Mouse (Mus musculus) heart, embryonic 12.5 days (tissue): ENCODE results near the gene Olfr435. TPM values are rescaled to one million over a fixed set of nuclear protein-coding genes. Genes with fewer than 3 reads are reported as not detected.
"Not testable (repeated sequence)": the region's sequence is repeated elsewhere in the genome, so short reads cannot be mapped to it uniquely, and the experiment has no call there.

Experiments used
- ATAC-seq: fragments of 200-750 bp; cut with Nextera tagmentation; 2 replicates; pipeline ENCODE4 v1.8.0; 2017; ENCODE audit warnings: moderate TSS enrichment, moderate library complexity; ENCODE audit not compliant: insufficient number of reproducible peaks, low FRiP score
- H3K27ac ChIP-seq: fragments of 300-500 bp; sonication (generic); 2 replicates; pipeline ENCODE4 v1.5.1; 2016; ENCODE audit warnings: mild to moderate bottlenecking, moderate library complexity; ENCODE audit not compliant: poor library complexity, severe bottlenecking
- H3K27me3 ChIP-seq: fragments of 300-500 bp; sonication (generic); replicated peaks from 2 replicates; pipeline ENCODE4 v1.6.1; 2016; ENCODE audit warnings: mild to moderate bottlenecking, moderate library complexity
- H3K36me3 ChIP-seq: fragments of 300-500 bp; sonication (generic); 2 replicates; pipeline ENCODE4 v1.6.1; 2016; ENCODE audit warnings: mild to moderate bottlenecking, moderate library complexity
- H3K4me1 ChIP-seq: fragments of 300-500 bp; sonication (generic); replicated peaks from 2 replicates; pipeline ENCODE4 v1.6.1; 2016; ENCODE audit warnings: mild to moderate bottlenecking
- H3K4me2 ChIP-seq: fragments of 300-500 bp; sonication (generic); 2 replicates; pipeline ENCODE4 v1.6.1; 2016; ENCODE audit warnings: mild to moderate bottlenecking, moderate library complexity
- H3K4me3 ChIP-seq: fragments of 300-500 bp; sonication (generic); 2 replicates; pipeline ENCODE4 v1.5.1; 2016; ENCODE audit warnings: mild to moderate bottlenecking
- H3K9ac ChIP-seq: fragments of 300-500 bp; sonication (generic); 2 replicates; pipeline ENCODE4 v1.6.1; 2016; ENCODE audit warnings: mild to moderate bottlenecking, moderate library complexity
- H3K9me3 ChIP-seq: fragments of 300-500 bp; sonication (generic); replicated peaks from 2 replicates; pipeline ENCODE4 v1.6.1; 2016; ENCODE audit warnings: mild to moderate bottlenecking, moderate library complexity
- WGBS: fragments of 180-500 bp; shearing (Covaris S2); methylation state at CpG from one replicate; pipeline ENCODE4 v1.1.7; 2016; 5-methylcytosine and 5-hydroxymethylcytosine counted together
- polyA plus RNA-seq: library from polyadenylated mRNA; unstranded; fragments of >200 nt; fragmentation: Nextera tagmentation; extraction: Ambion mirVana; gene quantifications from 2 replicates; pipeline ENCODE4 v1.2.1, GENCODE M21; 2016

Gene Olfr435
- not detected in 2 replicates for polyA plus RNA-seq

DNA sequence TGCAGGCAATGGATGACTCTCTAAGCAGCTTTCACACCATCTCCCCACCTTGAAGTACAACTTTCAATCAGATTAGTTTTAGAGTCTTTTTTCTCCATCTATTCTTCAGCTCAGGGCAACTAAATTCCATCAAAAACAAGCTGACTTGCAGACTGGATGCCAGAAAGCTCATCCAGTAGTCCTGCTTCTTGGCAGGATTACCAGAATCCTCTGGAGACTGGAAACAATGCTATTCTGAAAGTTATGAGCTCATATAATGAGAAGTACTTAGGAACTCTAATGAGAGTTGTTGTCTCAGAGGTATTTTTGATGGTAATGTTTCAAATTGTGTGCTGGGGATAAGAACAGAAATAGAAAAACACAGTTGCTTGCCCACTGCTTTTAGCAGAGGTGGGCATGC is at the start of gene Olfr435:
Olfr435 (plus strand) TSS at position 366 of the 400 bp plus-strand sequence.
- Histone ChIP-seq H3K36me3 (no peaks in the 10 kb centered on the region), H3K27me3 (no peaks in the 10 kb centered on the region), H3K4me3 (no peak within 1 kb of the TSS), H3K4me1 (no peaks in the 10 kb centered on the region), H3K9ac (no peak within 1 kb of the TSS), H3K4me2 (no peak within 1 kb of the TSS), H3K9me3 (no peaks in the 10 kb centered on the region), H3K27ac (no peak within 1 kb of the TSS)
- no peak for ATAC-seq

- Histone ChIP-seq H3K36me3 (no peaks in the 10 kb centered on the region), H3K27ac (no peak overlapping the region), H3K27me3 (no peaks in the 10 kb centered on the region), H3K9ac (no peak overlapping the region), H3K4me3 (no peak overlapping the region), H3K4me1 (no peaks in the 10 kb centered on the region), H3K4me2 (no peak overlapping the region), H3K9me3 (no peaks in the 10 kb centered on the region)
- WGBS = 66% methylated on average over 1 of the region's 1 CpGs
- no peak for ATAC-seq
These were observed 37.4 kb upstream of the Olfr435 start for GRCm38 (mm10) chr6:43159502-43159901.

GRCm38 (mm10) chr6:43162982-43163381 is 34.0 kb upstream of the Olfr435 start, which contains the start of gene Olfr437:
TSS of gene Olfr437 (plus strand) at chr6:43163282.
- Histone ChIP-seq H3K27ac (no peak within 1 kb of the TSS), H3K9me3 (no peaks in the 10 kb centered on the region), H3K9ac (no peak within 1 kb of the TSS), H3K27me3 (no peaks in the 10 kb centered on the region), H3K4me2 (no peak within 1 kb of the TSS), H3K4me3 (no peak within 1 kb of the TSS), H3K4me1 (no peaks in the 10 kb centered on the region), H3K36me3 (no peaks in the 10 kb centered on the region)
- WGBS = 61% methylated on average over 3 of the region's 3 CpGs
- no peak for ATAC-seq

DNA sequence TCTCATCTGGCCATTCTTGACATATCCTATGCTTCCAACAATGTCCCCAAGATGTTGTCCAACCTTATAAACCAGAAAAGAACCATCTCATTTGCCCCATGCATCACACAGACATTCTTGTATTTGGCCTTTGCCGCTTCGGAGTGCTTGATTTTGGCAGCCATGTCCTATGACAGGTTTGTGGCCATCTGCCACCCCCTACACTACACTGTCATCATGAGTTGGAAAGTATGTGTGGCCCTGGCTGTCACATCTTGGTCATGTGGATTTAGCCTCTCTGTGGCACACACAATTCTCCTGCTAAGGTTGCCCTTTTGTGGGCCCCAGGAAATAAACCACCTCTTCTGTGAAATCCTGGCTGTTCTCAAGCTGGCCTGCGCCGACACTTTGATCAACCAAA is 29.7 kb upstream of the Olfr435 start:
- Histone ChIP-seq H3K27me3 (no peaks in the 10 kb centered on the region), H3K27ac (no peak overlapping the region), H3K4me3 (no peak overlapping the region), H3K9ac (no peak overlapping the region), H3K9me3 (no peaks in the 10 kb centered on the region), H3K4me2 (no peak overlapping the region), H3K36me3 (no peaks in the 10 kb centered on the region), H3K4me1 (no peaks in the 10 kb centered on the region)
- ATAC-seq = no peak
- 83% methylated on average over 4 of the region's 4 CpGs for WGBS

DNA sequence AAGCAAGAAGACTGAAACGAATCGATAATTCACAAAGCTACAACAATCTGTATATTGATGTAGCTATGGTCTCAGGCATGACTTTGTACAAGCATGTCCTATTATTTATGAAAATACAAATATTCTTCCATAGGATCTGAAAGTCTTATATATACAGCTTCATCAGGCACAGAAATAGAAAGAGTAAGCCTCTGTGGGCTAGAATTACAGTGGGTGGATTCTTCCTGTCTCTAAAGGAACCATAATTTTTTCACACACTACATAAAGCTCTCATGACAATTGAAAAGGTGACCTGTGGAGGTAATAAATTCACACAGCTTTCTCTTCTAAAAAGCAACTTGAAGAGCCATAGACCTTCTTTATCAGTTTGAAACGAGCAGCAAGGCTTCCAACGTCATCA is 25.1 kb upstream of the Olfr435 start, which contains the start of gene Olfr13:
Olfr13 (plus strand) TSS at position 301 of the 400 bp plus-strand sequence.
- Histone ChIP-seq H3K9me3 (no peaks in the 10 kb centered on the region), H3K4me2 (no peak within 1 kb of the TSS), H3K4me1 (no peaks in the 10 kb centered on the region), H3K36me3 (no peaks in the 10 kb centered on the region), H3K4me3 (no peak within 1 kb of the TSS), H3K27ac (no peak within 1 kb of the TSS), H3K9ac (no peak within 1 kb of the TSS), H3K27me3 (no peaks in the 10 kb centered on the region)
- WGBS = 70% methylated on average over 4 of the region's 4 CpGs
- ATAC-seq = no peak

DNA sequence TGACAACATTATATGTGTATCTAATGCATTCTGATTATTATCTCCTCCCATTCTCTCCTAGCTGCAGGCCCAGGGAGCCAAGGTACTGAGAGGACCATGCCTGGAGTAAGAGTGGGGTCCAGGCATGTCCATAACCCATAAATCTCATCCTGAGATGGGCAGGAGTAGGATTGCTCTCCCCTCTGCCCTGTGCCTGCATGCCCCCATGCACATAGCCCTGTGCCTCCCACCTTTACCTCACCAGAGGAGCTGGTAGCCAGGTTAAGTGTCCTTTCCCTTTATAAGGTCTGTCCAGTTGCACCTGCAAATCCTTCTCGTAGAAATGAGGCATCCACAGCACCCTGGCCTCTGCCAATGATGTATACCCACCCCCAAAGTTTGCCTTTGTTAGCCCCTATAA is 18.8 kb upstream of the Olfr435 start:
- 62% methylated on average over 1 of the region's 1 CpGs for WGBS
- Histone ChIP-seq H3K4me2 (no peak overlapping the region), H3K27me3 (no peaks in the 10 kb centered on the region), H3K4me3 (no peak overlapping the region), H3K9ac (no peak overlapping the region), H3K27ac (no peak overlapping the region), H3K4me1 (no peaks in the 10 kb centered on the region), H3K9me3 (no peaks in the 10 kb centered on the region), H3K36me3 (no peaks in the 10 kb centered on the region)
- ATAC-seq = no peak

DNA sequence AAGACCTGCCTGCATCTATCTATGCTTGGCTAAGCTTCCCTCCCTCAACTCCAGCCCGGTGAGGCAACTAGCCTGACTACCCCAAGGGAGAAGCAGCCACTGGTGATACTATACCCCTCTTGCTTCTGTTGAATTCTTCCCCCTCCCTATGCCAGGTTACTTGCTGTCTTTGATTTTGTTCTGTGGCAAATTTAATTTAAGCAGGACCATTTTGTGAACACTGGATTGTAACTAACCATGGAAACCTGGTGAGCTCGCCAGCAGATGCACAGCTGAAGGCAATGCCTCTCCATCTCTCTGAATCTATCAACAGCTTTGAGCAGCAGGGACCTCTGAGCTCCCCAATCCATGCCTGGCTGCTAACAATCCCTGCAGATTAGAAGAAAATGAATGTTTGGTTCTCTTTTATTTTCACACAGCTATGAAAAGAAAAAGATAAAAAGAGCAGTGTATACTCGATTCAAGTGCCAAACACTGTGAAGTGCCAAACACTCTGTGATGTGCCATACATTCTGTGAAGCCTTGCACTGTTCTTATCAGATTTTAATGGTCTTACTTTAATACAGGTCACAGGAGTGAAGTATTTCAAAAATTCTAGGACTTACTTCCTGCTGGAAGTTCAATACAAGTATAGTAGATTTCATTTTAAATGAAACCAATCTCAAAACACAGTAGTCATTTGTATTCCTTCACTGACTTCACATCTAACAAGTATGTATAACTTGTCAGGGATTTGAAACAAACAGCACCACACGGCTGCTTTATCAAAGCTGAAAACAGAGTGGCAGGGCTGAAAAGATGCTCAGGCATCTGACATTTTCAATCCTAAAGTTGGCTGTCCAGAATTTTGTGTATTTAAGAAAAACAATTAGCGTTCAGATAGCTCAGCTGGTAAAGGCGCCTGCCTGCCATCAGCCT is 18.1 kb upstream of the Olfr435 start:
- H3K36me3 ChIP-seq = no peaks in the 10 kb centered on the region
- WGBS = 61% methylated on average over 6 of the region's 6 CpGs
- H3K4me1 ChIP-seq = no peaks in the 10 kb centered on the region
- no peak overlapping the region for H3K4me3 ChIP-seq
- no peak for ATAC-seq
- no peaks in the 10 kb centered on the region for H3K27me3 ChIP-seq
- H3K9ac ChIP-seq = no peak overlapping the region
- H3K27ac ChIP-seq = no peak overlapping the region
- no peak overlapping the region for H3K4me2 ChIP-seq
- no peaks in the 10 kb centered on the region for H3K9me3 ChIP-seq

DNA sequence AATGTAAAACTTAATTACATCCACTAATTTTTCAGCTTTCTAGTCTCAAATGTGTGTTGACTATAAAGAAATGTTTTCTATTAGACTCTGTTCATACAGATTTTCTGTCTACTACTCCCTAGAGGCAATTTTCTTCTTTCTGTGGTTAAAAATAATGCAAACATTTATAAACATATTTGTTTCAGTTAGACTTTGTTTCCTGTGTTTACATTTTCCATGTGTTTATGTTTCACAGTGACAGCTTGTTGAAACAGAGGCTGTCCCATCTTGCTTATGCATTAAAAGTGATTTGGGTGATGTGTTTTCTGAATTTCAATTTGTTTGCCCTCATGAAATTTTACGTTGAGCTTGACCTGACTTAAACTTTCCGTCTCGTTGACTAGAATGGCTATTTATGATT is 6.0 kb upstream of the Olfr435 start:
- no peak for ATAC-seq
- 81% methylated on average over 3 of the region's 3 CpGs for WGBS

GRCm38 (mm10) chr6:43198094-43198493 is 1.1 kb downstream of the Olfr435 start:
- no peak overlapping the region for H3K4me3 ChIP-seq
- no peak overlapping the region for H3K27ac ChIP-seq
- no peaks in the 10 kb centered on the region for H3K4me1 ChIP-seq
- H3K27me3 ChIP-seq = no peaks in the 10 kb centered on the region
- H3K9ac ChIP-seq = no peak overlapping the region
- H3K4me2 ChIP-seq = no peak overlapping the region
- H3K36me3 ChIP-seq = no peaks in the 10 kb centered on the region
- H3K9me3 ChIP-seq = no peaks in the 10 kb centered on the region
- 55% methylated on average over 3 of the region's 3 CpGs for WGBS
- no peak for ATAC-seq

More for the DNA sequence above, 6.0 kb upstream of the Olfr435 start:
- Histone ChIP-seq H3K27ac (no peak overlapping the region), H3K9me3 (no peaks in the 10 kb centered on the region), H3K4me3 (no peak overlapping the region), H3K27me3 (no peaks in the 10 kb centered on the region), H3K9ac (no peak overlapping the region), H3K4me1 (no peaks in the 10 kb centered on the region), H3K36me3 (no peaks in the 10 kb centered on the region), H3K4me2 (no peak overlapping the region)

DNA sequence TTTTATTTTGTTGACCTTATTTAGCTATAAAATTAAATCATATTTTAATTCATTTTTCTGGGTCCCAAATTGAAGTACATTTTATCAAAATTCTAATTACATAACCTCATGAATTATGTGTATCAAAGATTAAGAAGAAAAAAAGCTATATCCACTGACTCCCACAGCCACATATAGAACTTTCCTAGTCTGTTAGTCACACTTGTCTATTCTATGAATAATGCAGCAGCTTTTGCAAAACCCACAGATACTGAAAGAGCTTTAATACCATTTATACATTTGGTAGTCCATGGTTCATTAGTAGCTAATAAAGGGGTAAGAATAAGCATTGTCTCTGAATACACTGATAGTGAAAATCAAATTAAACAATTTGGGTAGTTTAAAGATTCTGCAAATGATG is 5.8 kb downstream of the Olfr435 start:
- Histone ChIP-seq H3K4me3 (no peak overlapping the region), H3K4me2 (no peak overlapping the region), H3K27me3 (no peaks in the 10 kb centered on the region), H3K4me1 (no peaks in the 10 kb centered on the region), H3K9ac (no peak overlapping the region), H3K36me3 (no peaks in the 10 kb centered on the region), H3K27ac (no peak overlapping the region), H3K9me3 (no peaks in the 10 kb centered on the region)
- no peak for ATAC-seq

GRCm38 (mm10) chr6:43205355-43205754 is 8.4 kb downstream of the Olfr435 start:
- Histone ChIP-seq H3K4me1 (no peaks in the 10 kb centered on the region), H3K4me3 (no peak overlapping the region), H3K36me3 (no peaks in the 10 kb centered on the region), H3K27me3 (no peaks in the 10 kb centered on the region), H3K27ac (no peak overlapping the region), H3K4me2 (no peak overlapping the region), H3K9ac (no peak overlapping the region), H3K9me3 (no peaks in the 10 kb centered on the region)
- ATAC-seq = no peak
- 49% methylated on average over 2 of the region's 2 CpGs for WGBS

DNA sequence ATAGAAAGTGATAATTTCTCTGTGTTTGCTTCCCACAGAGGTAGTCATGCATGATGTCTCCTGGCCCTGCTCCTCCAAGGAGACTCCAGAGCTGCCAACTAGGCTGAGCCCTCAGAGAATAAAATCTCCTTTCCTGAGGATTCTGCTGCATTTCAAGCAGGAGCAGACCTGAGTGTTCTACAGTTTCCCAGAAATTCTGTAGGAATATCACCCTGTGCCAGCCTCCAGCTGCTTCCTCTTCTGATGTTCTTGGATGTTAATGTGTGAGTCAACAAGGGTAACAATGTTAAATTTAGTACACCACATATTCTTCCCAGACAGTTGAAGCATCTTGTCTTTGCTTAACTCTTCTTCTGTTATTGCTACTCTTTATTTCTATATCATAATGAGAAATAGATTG is 15.9 kb downstream of the Olfr435 start, which contains the start of gene Olfr434:
Olfr434 (plus strand) TSS at position 149 of the 400 bp plus-strand sequence.
- ATAC-seq, H3K9me3 ChIP-seq, H3K27me3 ChIP-seq, H3K9ac ChIP-seq, H3K4me3 ChIP-seq, H3K4me1 ChIP-seq, H3K4me2 ChIP-seq, H3K27ac ChIP-seq, H3K36me3 ChIP-seq: not testable (repeated sequence)
